Mouse (Mus musculus) lung, embryonic 16.5 days (tissue): ENCODE data around the gene Chit1. TPM values are rescaled to one million over a fixed set of nuclear protein-coding genes. Genes with fewer than 3 reads are reported as not detected.
A peak's percentile ranks its signal among the peaks of the same experiment; 100 is the strongest.

Experiments used
- ATAC-seq: fragments of 200-750 bp; cut with Nextera tagmentation; 2 replicates; pipeline ENCODE4 v1.8.0; 2017; ENCODE audit warnings: low read depth, mild to moderate bottlenecking, moderate library complexity
- H3K27ac ChIP-seq: fragments of 300-500 bp; sonication (generic); 2 replicates; pipeline ENCODE4 v1.5.1; 2014; ENCODE audit warnings: mild to moderate bottlenecking, control low read depth, low read length
- H3K27me3 ChIP-seq: fragments of 300-500 bp; sonication (generic); 2 replicates; pipeline ENCODE4 v1.6.1; 2014; ENCODE audit warnings: low read depth, low read length, mixed read lengths; ENCODE audit not compliant: control insufficient read depth, insufficient read depth
- H3K36me3 ChIP-seq: fragments of 300-500 bp; sonication (generic); 2 replicates; pipeline ENCODE4 v1.6.1; 2014; ENCODE audit warnings: low read length; ENCODE audit not compliant: control insufficient read depth, insufficient read depth
- H3K4me1 ChIP-seq: fragments of 300-500 bp; sonication (generic); replicated peaks from 2 replicates; pipeline ENCODE4 v1.6.1; 2014; ENCODE audit warnings: low read length, mixed read lengths; ENCODE audit not compliant: control insufficient read depth, insufficient read depth
- H3K4me2 ChIP-seq: fragments of 300-500 bp; sonication (generic); 2 replicates; pipeline ENCODE4 v1.6.1; 2014; ENCODE audit warnings: low read depth, low read length, control low read depth
- H3K4me3 ChIP-seq: fragments of 300-500 bp; sonication (generic); 2 replicates; pipeline ENCODE4 v1.5.1; 2014; ENCODE audit warnings: mild to moderate bottlenecking, low read length, control low read depth
- H3K9ac ChIP-seq: fragments of 300-500 bp; sonication (generic); 2 replicates; pipeline ENCODE4 v1.6.1; 2014; ENCODE audit warnings: low read length, control low read depth
- H3K9me3 ChIP-seq: fragments of 300-500 bp; sonication (generic); 2 replicates; pipeline ENCODE4 v1.6.1; 2016; ENCODE audit warnings: low read length; ENCODE audit not compliant: control insufficient read depth
- WGBS: fragments of 180-500 bp; shearing (Covaris S2); extraction: QIAGEN DNeasy Blood & Tissue Kit; methylation state at CpG from one replicate; pipeline ENCODE4 v1.1.7; 2014; 5-methylcytosine and 5-hydroxymethylcytosine counted together
- polyA plus RNA-seq: library from polyadenylated mRNA; unstranded; fragments of >200 nt; fragmentation: Nextera tagmentation; extraction: Ambion mirVana; gene quantifications from 2 replicates; pipeline ENCODE4 v1.2.1, GENCODE M21; 2015

Chit1 gene
- polyA plus RNA-seq, 1 experiment from 2014 or later = 0.09 TPM

DNA sequence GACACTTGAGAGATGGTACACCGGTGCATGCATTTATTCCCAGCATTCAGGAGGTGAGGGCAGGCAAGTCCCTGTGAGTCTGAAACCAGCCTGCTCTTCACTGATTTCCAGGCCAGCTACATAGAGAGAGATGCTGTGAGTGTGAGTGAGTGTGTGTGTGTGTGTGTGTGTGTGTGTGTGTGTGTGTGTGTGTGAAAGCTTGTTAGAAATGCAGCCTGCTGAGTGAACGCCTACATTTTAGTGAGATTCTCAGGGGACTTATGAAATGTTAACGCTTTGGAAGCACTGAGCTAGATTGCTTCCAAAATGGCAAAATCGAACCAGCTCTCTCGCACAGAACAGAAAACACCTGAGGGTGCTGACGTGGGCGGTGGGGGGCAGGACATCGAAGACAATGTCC, 35.0 kb downstream of the Chit1 start:
- H3K4me2 ChIP-seq = no peak overlapping the region
- H3K9me3 ChIP-seq = no peaks in the 10 kb centered on the region
- H3K36me3 ChIP-seq = no peaks in the 10 kb centered on the region
- no peak for ATAC-seq
- no peaks in the 10 kb centered on the region for H3K4me1 ChIP-seq
- H3K9ac ChIP-seq = no peak overlapping the region
- H3K27ac ChIP-seq = no peak overlapping the region
- no peak overlapping the region for H3K4me3 ChIP-seq
- 81% methylated on average over 8 of the region's 8 CpGs for WGBS
- H3K27me3 ChIP-seq = no peaks in the 10 kb centered on the region

DNA sequence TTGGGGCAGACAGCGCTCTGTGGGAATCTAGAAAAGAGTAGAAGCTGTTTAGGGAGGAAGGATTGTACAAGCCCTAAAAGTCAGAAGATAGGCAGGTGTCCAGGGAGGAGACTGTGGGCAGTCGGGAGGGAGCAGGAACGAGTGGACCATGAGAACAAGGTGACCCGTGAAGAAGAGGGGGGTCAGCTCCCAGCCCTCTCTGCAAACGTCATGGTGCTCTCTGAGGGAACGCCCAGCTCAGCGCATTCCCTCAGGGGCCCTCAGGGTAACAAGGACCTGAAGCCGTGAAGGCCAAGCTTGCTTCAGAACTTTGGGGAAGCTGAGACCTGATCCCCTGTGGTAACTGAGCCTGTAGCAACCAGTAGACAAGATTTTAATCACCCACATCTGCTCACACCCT, 39.0 kb downstream of the Chit1 start:
- Histone ChIP-seq H3K9me3 (no peaks in the 10 kb centered on the region; the same call in 1 of the 2 replicates), H3K4me1 (no peaks in the 10 kb centered on the region), H3K27ac (no peak overlapping the region), H3K27me3 (no peaks in the 10 kb centered on the region), H3K36me3 (no peaks in the 10 kb centered on the region), H3K9ac (no peak overlapping the region), H3K4me3 (no peak overlapping the region), H3K4me2 (no peak overlapping the region)
- ATAC-seq = no peak
- 45% methylated on average over 8 of the region's 8 CpGs for WGBS

DNA sequence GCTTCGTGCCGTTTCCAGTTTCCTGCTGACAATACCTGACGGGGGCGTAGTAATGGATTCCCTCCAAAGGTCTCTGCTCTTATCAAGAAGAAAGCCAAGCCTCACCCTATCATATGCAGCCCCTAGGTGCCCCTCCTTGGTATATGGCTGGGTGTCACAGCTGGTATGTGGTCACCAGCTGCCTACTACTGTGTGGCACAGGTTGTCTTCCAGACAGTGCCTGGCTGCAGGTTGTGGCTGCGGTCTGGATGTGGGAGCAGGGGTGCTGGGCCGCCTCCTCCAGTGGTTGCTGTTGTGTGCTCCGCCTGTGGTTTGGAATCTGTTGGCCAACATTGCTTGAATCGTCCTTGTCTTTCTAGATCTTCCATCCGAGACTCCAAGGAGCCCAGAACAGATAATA, 39.7 kb downstream of the Chit1 start:
- no peak overlapping the region for H3K4me2 ChIP-seq
- no peak overlapping the region for H3K9ac ChIP-seq
- WGBS = 95% methylated on average over 9 of the region's 9 CpGs
- no peak overlapping the region for H3K4me3 ChIP-seq
- no peaks in the 10 kb centered on the region for H3K27me3 ChIP-seq
- H3K27ac ChIP-seq = no peak overlapping the region
- H3K4me1 ChIP-seq = no peaks in the 10 kb centered on the region
- H3K36me3 ChIP-seq = no peaks in the 10 kb centered on the region
- no peaks in the 10 kb centered on the region; the same call in 1 of the 2 replicates for H3K9me3 ChIP-seq
- no peak for ATAC-seq

DNA sequence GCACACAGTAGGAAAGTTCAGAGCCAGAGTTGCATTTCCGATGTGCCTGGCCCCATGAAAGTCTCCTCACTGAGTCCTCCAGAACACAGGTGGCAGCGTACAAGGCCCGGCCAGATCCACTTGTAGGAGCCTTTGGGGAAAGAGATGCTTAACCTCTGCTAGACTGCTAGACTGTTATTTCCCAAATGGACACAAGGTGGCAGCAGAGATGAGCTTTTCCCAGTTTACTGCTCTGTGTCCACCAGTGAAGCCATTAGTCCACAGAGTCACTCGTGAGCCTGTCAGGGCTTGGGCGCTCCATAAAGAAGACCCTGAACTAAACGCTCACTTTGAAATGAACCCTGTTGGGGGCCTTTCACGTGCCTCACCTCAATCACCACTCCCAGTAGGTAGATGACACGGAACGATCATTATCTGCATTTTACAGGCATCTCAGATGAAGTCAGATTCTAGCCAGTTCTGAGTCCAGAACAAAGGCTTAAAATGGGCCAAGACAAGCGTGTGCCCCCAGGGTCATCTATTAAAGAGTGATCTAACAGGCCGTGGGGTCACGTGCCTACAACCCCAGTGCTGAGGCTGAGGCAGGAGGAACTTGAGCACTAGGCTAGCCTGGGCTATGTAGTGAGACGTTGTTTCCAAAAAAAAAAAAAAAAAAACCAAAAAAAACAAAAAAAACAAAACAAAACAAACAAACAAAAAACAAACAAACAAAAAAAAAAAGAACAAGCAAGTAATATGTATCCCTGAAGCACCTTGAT, 40.8 kb downstream of the Chit1 start:
- no peaks in the 10 kb centered on the region for H3K36me3 ChIP-seq
- H3K4me1 ChIP-seq = no peaks in the 10 kb centered on the region
- H3K27me3 ChIP-seq = no peaks in the 10 kb centered on the region
- H3K9ac ChIP-seq = no peak overlapping the region
- no peak overlapping the region for H3K4me3 ChIP-seq
- H3K4me2 ChIP-seq = no peak overlapping the region
- H3K9me3 ChIP-seq = no peaks in the 10 kb centered on the region; the same call in 1 of the 2 replicates
- peak; percentile 85 for ATAC-seq
- H3K27ac ChIP-seq = no peak overlapping the region
- 30% methylated on average over 13 of the region's 13 CpGs for WGBS

DNA sequence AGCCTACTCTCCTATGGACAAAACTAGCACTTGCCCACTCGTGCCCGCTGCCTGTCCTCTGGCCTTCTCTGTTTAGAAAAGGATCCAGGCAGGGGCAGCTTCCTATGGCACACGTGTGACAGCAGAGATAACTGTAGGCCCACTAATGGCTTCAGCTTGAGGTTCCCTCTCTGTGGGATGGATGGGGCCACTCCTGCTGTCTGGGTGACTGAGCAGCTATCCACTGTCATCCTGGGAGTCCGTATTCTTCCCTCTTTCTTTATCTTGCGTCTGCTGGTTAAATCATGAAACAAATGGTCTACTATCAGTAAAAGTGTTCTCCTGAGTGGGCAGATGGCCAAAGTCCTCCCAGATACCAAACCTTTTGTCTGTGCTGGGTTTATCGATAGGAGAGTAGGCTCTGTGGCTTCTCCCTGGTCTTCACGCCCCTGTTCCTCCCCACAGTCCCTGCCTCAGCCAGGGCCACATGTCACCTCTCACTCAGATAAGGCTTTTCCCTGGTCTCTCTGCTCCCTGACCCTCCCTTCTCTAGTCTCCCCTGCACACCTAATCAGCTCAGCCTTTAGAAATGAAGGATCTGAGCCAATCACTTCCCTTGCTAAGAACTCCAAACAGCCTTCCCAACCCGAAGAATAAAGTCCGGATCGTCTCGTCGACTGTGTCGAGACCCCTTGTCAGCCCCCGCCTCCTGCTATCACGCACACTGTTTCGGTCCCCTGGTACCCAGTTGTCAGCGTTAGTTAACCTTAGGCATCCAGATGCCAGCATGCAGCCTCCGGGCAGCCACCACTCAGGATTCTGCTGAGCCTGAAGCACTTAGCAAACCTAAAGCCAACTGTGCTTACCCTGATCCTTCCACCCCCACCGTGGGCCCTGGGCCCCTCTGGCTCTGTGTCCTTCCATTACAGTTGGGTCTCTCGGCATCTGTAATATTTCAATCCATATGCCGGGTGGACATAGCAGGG, 41.9 kb downstream of the Chit1 start:
- no peaks in the 10 kb centered on the region for H3K36me3 ChIP-seq
- ATAC-seq = no peak
- WGBS = 61% methylated on average over 21 of the region's 21 CpGs
- H3K4me2 ChIP-seq = no peak overlapping the region
- H3K4me1 ChIP-seq = no peaks in the 10 kb centered on the region
- H3K4me3 ChIP-seq = no peak overlapping the region
- H3K27me3 ChIP-seq = no peaks in the 10 kb centered on the region
- no peaks in the 10 kb centered on the region; the same call in 1 of the 2 replicates for H3K9me3 ChIP-seq
- no peak overlapping the region for H3K9ac ChIP-seq
- H3K27ac ChIP-seq = no peak overlapping the region

DNA sequence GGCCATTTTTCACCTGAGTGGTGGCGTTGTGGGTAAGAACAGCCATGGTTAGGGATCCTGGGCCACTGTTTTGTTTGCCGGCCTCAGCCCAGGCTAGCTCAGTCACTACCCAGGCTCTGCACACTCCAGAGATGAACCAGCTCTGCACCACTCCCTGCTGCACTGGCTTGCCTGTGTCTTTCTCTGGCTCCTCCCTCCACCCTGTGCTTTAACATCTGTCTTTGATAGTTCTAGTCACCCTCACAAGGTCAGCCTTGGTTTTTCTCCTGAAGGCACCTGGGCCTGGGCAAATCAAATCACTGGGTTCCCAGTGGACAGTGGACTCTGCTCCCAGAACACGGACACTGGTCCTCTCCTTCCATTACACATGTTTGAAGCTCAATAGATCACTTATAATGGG, 43.1 kb downstream of the Chit1 start:
- Histone ChIP-seq H3K27me3 (no peaks in the 10 kb centered on the region), H3K4me3 (no peak overlapping the region), H3K36me3 (no peaks in the 10 kb centered on the region), H3K4me1 (no peaks in the 10 kb centered on the region), H3K27ac (no peak overlapping the region), H3K4me2 (no peak overlapping the region), H3K9me3 (no peaks in the 10 kb centered on the region; the same call in 1 of the 2 replicates), H3K9ac (no peak overlapping the region)
- ATAC-seq = no peak
- 90% methylated on average over 3 of the region's 3 CpGs for WGBS

DNA sequence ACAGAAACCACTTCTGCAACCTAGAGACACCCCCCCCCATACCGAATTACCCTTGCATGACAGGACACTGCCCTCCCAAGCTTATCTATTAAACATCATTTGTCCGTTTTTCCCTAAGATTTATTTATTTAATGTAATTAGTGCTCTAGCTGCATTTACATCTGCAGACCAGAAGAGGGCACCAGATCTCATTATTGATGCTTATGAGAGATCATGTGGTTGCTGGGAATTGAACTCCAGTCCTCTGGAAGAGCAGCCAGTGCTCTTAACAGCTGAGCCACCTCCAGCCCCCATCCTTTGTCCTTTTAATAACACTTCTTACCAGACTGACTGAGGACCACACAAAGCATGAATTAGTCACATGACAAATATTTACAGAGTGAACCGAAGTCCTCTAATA, 43.6 kb downstream of the Chit1 start:
- H3K9ac ChIP-seq = no peak overlapping the region
- no peaks in the 10 kb centered on the region for H3K36me3 ChIP-seq
- H3K27me3 ChIP-seq = no peaks in the 10 kb centered on the region
- H3K27ac ChIP-seq = no peak overlapping the region
- ATAC-seq = no peak
- no peaks in the 10 kb centered on the region; the same call in 1 of the 2 replicates for H3K9me3 ChIP-seq
- no peaks in the 10 kb centered on the region for H3K4me1 ChIP-seq
- no peak overlapping the region for H3K4me2 ChIP-seq
- no peak overlapping the region for H3K4me3 ChIP-seq
- WGBS = 50% methylated on average over 3 of the region's 3 CpGs

DNA sequence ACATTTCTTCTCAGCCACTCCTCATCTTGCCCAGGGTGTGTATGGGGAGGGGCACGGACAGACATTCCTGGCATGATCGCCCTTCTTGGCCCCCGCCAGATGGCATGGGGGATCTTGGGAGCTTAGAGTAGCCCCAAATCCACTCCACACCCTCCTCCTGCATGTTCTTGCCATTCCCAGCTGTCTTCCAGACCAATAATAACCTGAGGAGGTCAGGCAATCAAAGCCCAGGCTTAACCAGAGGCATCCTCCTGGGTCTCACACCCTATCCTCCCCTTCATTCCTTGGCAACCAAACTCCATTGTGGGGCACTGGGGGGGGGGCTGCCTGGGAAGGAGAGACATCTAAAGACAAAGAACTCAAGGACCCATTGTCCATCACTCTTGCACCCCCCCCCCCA, 49.4 kb downstream of the Chit1 start:
- WGBS = 77% methylated on average over 3 of the region's 3 CpGs

DNA sequence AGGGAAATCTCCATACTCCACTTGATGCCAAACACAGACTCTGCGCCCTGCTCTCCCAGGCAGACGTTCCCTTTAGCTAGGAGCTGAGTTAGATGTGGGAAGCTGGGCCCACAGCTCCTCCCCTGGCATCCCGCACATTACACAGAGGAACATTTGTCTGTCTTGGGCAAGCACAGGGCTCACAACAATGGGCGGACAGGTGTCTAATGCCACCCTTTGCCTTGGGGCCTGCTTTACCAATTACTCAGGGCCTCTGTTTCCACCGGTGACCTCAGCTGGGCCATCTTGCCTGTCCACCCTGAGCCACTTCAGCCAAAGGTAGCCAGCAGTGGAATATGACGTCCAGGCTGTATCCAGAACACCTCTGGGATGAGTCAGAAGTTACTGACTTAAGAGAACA, 50.4 kb downstream of the Chit1 start:
- ATAC-seq = no peak
- no peak overlapping the region for H3K4me3 ChIP-seq
- WGBS = 75% methylated on average over 6 of the region's 6 CpGs
- H3K9me3 ChIP-seq = 0 out of 2 replicates have a peak, but pooled peaks cover 3% of the 10 kb centered on the region
- no peak overlapping the region for H3K27ac ChIP-seq
- H3K4me2 ChIP-seq = no peak overlapping the region
- no peak overlapping the region for H3K9ac ChIP-seq
- no peaks in the 10 kb centered on the region for H3K4me1 ChIP-seq
- no peaks in the 10 kb centered on the region for H3K36me3 ChIP-seq
- no peaks in the 10 kb centered on the region for H3K27me3 ChIP-seq

More for the DNA sequence above, 49.4 kb downstream of the Chit1 start:
- Histone ChIP-seq H3K4me1 (no peaks in the 10 kb centered on the region), H3K36me3 (no peaks in the 10 kb centered on the region), H3K27ac (no peak overlapping the region), H3K4me2 (no peak overlapping the region), H3K9me3 (0 out of 2 replicates have a peak, but pooled peaks cover 3% of the 10 kb centered on the region), H3K27me3 (no peaks in the 10 kb centered on the region), H3K4me3 (no peak overlapping the region), H3K9ac (no peak overlapping the region)
- ATAC-seq = no peak
